Mouse (Mus musculus) urinary bladder, postnatal 14 days (tissue): Measurements from ENCODE around the gene Krtap1-3.
"Not testable (repeated sequence)": the region's sequence is repeated elsewhere in the genome, so short reads cannot be mapped to it uniquely, and the experiment has no call there.

ENCODE experiments used
- DNase-seq: peaks from one replicate; pipeline ENCODE4 v3.0.0; 2021; ENCODE audit warnings: low spot score

Krtap1-3 gene

GRCm38 (mm10) chr11:99590981-99591380, at the start of gene Krtap1-3:
Gene Krtap1-3 (minus strand): TSS chr11:99591339.
- DNase-seq = no peak

- no peak for DNase-seq
Observed at GRCm38 (mm10) chr11:99640926-99641325, 49.8 kb upstream of the Krtap1-3 start.

- no peak for DNase-seq
Observed at GRCm38 (mm10) chr11:99637086-99637485, 45.9 kb upstream of the Krtap1-3 start.

GRCm38 (mm10) chr11:99634653-99635134, 43.6 kb upstream of the Krtap1-3 start, which contains the start of gene Krtap4-2:
Gene Krtap4-2 (minus strand): TSS chr11:99635084.
- DNase-seq = no peak

DNA sequence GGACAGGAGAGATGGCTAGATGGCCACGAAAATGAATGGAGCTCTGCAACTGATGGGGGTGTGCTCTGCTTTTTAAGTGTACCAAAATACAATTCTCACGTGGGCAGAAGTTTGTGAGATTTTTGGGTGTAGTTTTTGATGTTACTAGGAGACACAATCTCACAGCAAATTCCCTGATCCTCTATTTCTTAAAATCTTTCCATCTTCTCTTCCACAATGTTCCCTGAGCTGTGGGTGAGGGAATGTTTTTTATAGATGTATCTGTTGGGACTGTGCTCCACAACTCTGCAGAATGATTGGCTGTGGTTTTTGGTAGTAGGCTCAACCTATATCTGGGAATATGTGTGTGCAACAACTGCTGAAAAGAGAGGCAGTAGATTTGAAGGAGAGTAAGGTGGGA, 42.2 kb upstream of the Krtap1-3 start:
- DNase-seq = no peak

- DNase-seq = no peak
Observed at GRCm38 (mm10) chr11:99630890-99631289, 39.8 kb upstream of the Krtap1-3 start.

GRCm38 (mm10) chr11:99628138-99628537, 37.0 kb upstream of the Krtap1-3 start, which contains the start of gene Krtap4-1:
Gene Krtap4-1 (minus strand): TSS chr11:99628238.
- no peak for DNase-seq

DNA sequence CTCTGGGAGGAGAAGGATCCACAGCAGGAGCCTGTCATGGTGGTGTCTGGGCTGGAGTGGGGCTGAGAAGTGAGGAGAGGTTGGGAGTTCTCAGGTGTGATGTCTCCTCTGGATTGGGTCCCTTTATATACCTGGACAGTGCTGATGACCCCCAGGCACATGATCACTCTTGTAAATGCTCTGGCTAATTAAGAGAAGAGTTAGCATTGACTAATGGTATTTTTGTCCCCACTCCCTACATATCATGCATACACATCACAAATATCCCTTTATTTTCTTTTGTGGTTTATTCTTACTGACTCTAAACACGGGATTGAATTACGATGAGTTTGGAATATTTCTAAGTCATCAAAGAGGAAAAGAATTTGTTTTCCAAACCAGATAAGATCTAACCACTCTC, 29.2 kb upstream of the Krtap1-3 start, which contains the start of gene Gm11562:
Gene Gm11562, minus strand, starts transcription at position 101 of the 400 bp plus-strand sequence.
- DNase-seq = no peak

DNA sequence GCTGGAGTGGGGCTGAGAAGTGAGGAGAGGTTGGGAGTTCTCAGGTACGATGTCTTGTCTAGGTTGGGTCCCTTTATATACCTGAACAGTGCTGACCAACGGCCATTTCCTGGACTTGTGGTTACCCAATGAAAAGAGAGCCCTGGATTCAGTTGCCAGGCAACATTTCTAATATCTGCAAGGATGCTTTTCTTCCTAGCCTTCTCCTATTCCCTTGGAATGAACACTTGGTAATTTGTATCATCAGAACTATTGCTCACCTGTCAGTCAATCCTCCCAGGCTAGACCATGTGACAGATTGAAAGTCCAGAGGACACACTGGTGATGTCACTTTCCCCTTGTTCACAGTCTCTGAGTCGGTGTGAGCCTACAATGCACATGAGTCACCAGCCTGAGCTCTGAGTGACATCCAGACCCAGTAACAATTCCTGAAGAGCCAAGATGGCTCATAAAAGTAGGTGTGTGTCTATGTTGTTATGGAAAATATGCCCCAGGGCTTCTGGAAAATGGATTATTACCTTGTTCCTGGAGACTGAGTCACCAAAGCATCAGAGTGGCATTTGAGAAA, 23.7 kb upstream of the Krtap1-3 start, which contains the start of gene Krtap2-4:
Gene Krtap2-4, minus strand, starts transcription at position 51 of the 568 bp plus-strand sequence.
- no peak for DNase-seq

- not testable (repeated sequence) for DNase-seq
Observed at GRCm38 (mm10) chr11:99610089-99610488, 18.9 kb upstream of the Krtap1-3 start, which contains the start of gene Gm11937. Gene Gm11937 (minus strand): TSS chr11:99610189.

DNA sequence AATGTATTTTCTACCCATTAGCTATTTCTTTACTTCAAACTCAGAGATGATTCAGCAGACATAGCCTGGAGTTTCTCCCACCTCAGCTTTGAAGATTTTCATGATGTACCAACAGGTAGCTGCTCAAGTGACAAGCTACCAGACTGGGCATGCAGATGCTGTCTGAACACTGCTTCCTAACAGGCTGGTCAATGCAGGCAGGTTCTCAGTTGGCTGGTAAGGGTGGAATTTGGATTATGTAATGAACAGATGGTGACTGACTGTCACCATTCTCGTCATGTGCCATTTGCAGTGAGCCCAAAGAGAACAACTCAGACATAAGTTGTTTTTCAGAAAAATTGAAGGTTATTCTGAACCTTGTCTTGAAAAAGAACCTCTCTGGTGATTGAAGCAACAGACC, 18.0 kb upstream of the Krtap1-3 start:
- no peak for DNase-seq

GRCm38 (mm10) chr11:99603208-99603607, 12.1 kb upstream of the Krtap1-3 start, which contains the start of gene Gm11938:
Gene Gm11938 (minus strand): TSS chr11:99603308.
- not testable (repeated sequence) for DNase-seq

- not testable (repeated sequence) for DNase-seq
Observed at GRCm38 (mm10) chr11:99597742-99598141, 6.6 kb upstream of the Krtap1-3 start, which contains the start of gene Krtap9-3. Gene Krtap9-3 (minus strand): TSS chr11:99598105.

DNA sequence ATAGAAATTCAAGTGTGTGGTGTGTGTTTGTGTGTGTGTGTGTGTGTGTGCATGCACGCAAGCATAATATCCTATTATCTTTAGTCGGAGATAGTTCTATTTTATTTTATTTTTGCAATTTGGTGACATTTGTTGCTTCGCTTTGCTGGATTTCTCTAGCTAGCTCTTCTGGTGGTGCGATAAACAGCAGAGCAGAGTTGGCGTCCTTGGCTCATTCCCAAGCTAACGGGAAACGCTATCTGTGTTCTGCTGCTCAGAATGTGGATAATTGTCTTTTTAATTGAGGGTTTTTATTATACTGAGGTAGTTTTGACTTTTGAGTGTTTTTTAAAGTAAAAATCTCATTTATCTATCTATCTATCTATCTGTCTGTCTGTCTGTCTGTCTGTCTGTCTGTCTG, 6.0 kb downstream of the Krtap1-3 start:
- DNase-seq = no peak

DNA sequence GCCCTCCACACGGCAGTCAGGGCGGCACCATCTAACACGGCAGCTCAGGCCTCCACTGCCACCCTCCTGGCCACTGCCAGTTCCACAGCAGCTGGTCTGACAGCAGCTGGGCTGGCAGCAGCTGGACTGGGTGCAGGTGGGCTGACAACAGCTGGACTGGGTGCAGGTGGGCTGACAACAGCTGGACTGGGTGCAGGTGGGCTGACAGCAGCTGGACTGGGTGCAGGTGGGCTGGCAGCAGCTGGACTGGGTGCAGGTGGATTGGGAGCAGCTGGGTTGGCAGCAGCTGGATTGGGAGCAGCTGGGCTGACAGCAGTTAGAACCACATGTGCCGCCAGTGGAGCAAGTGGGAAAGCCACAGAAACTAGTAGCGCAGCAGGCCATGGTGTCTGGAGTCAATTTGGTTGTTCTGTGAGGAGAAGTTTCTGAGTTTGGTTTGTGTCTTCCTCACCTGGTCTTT, 7.9 kb downstream of the Krtap1-3 start, which contains the start of gene Krtap1-4:
Gene Krtap1-4, minus strand, starts transcription at position 410 of the 460 bp plus-strand sequence.
- no peak for DNase-seq

GRCm38 (mm10) chr11:99581564-99581963, 9.6 kb downstream of the Krtap1-3 start:
- DNase-seq = no peak

DNA sequence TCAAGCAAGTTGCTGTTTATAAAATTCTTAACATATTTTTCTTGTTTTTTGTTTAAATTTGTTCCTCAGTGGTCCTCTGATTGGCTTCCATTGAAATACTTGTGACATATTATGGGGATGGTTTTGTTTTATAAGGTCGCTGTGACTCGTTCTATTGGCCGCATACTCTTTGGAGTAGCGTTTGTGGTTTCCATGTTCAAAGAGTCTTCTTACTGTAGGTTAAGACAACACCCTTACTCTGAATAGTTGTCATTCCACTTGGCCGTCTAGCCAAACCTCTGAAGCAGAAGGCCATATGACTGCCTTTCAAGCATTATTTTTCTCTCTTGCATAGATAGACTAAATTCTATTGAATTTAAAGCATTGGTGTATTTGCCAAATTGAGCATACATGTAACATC, 10.1 kb downstream of the Krtap1-3 start:
- DNase-seq = no peak

DNA sequence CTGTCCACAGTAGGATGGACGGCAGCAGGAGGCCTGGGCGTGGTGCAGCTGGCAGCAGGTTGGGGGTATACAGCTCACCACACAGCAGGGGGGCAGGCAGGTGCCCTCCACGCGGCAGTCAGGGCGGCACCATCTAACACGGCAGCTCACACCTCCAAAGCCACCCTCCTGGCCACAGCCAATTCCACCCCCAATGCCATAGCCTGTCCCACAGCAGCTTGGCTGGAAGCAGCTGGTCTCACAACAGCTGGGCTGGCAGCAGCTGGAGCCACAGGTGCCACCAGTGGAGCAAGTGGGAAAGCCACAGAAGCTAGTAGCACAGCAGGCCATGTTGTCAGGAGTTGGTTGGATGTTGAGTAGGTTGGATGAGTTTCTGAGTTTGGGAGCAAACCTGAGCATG, 10.5 kb downstream of the Krtap1-3 start, which contains the start of gene Krtap1-5:
Gene Krtap1-5, minus strand, starts transcription at position 381 of the 400 bp plus-strand sequence.
- DNase-seq = no peak

- peak; percentile 85 for DNase-seq
Observed at GRCm38 (mm10) chr11:99574106-99574505, 17.0 kb downstream of the Krtap1-3 start.

DNA sequence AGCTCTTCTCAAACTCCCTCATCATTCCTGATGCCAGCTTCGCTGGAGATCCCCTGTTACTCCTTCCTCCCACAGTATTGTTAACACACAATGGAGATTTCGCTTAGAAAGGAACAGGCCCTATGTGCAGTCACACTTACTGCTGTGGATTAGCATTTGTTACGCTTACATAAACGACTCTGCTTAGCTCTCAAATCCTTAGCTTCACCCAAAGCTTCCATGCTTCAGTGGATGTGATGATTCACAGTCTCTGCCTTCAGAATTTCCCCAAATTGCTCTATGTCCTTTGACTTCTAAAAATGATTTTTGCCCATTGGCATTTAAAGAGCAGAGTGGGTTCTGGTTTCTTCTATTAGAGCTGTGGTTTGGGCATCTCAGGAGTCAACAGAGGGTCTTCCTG, 18.0 kb downstream of the Krtap1-3 start:
- DNase-seq = no peak

GRCm38 (mm10) chr11:99566530-99566929, 24.6 kb downstream of the Krtap1-3 start, which contains the start of gene Krtap3-1:
Gene Krtap3-1 (minus strand): TSS chr11:99566630.
- no peak for DNase-seq

- no peak for DNase-seq
Observed at GRCm38 (mm10) chr11:99562580-99562979, 28.6 kb downstream of the Krtap1-3 start.

DNA sequence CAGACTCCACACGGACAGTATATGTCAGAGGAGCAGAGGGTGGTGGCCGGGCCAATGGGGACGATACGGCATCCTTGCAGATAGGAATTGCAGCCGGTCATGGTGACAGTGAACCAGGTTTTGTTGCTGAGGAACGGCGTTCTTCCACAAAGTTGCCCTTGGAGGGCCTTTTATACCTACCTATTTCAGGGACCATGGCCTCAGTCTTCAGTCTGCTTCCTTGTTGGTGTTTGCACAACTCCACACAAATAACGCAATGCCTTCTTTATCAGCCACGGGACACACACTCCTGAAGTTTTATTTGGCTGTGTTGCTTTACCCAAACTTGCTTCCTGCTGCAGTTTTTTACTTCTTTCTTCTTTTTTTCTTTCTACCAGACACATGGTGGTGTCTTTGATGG, 31.8 kb downstream of the Krtap1-3 start, which contains the start of gene Gm11939:
Gene Gm11939, minus strand, starts transcription at position 101 of the 400 bp plus-strand sequence.
- no peak for DNase-seq
